Mouse (Mus musculus) megakaryocyte, embryonic 14.5 days (primary cell): ENCODE results near the gene Dock11. TPM values are rescaled to one million over a fixed set of nuclear protein-coding genes. Genes with fewer than 3 reads are reported as not detected.

Experiments
- H3K27me3 ChIP-seq: replicated peaks from 2 replicates; pipeline ENCODE3; 2012; ENCODE audit warnings: inconsistent platforms
- H3K36me3 ChIP-seq: replicated peaks from 2 replicates; pipeline ENCODE3; 2012; ENCODE audit warnings: low read length, inconsistent platforms, mixed read lengths
- H3K4me1 ChIP-seq: 2 replicates; pipeline ENCODE4 v1.6.1; 2012; ENCODE audit warnings: inconsistent platforms
- H3K4me3 ChIP-seq: replicated peaks from 2 replicates; pipeline ENCODE3; 2012; ENCODE audit warnings: moderate library complexity, mild to moderate bottlenecking, inconsistent platforms
- H3K9me3 ChIP-seq: 2 replicates; pipeline ENCODE4 v1.6.1; 2012; ENCODE audit warnings: inconsistent platforms
- FLI1 ChIP-seq: IDR thresholded peaks from 2 replicates; pipeline ENCODE4 v1.6.1; 2012; ENCODE audit warnings: low read length, inconsistent platforms, mixed read lengths
- GATA1 ChIP-seq: IDR thresholded peaks from 3 replicates; pipeline ENCODE4 v1.6.1; 2012; ENCODE audit warnings: mixed read lengths, low read length, inconsistent platforms, borderline replicate concordance
- polyA plus RNA-seq: library from polyadenylated mRNA; stranded (reverse); fragments of >175 nt; gene quantifications from 2 replicates; pipeline ENCODE4 v1.2.3, GENCODE M21; 2012; ENCODE audit warnings: low replicate concordance; ENCODE audit not compliant: insufficient read depth

Gene Dock11
- polyA plus RNA-seq, 1 experiment: 0.46 TPM

- H3K4me3 ChIP-seq: no peak overlapping the region
- H3K36me3 ChIP-seq: peaks cover 3% of the 10 kb centered on the region
- H3K4me1 ChIP-seq: peaks cover 9% of the 10 kb centered on the region; the same call in 1 of the 2 replicates
- no peak for TF ChIP-seq GATA1
- TF ChIP-seq FLI1: no peak
- no peaks in the 10 kb centered on the region for H3K9me3 ChIP-seq
- no peaks in the 10 kb centered on the region for H3K27me3 ChIP-seq
Measured at GRCm38 (mm10) chrX:35946394-35946793, 57.8 kb downstream of the Dock11 start.

GRCm38 (mm10) chrX:35950135-35950534 is 61.5 kb downstream of the Dock11 start:
- H3K4me1 ChIP-seq: peaks cover 13% of the 10 kb centered on the region; the same call in 1 of the 2 replicates
- peaks cover 3% of the 10 kb centered on the region for H3K36me3 ChIP-seq
- TF ChIP-seq GATA1 (no peak), FLI1 (no peak)
- H3K9me3 ChIP-seq: no peaks in the 10 kb centered on the region
- no peak overlapping the region for H3K4me3 ChIP-seq
- no peaks in the 10 kb centered on the region for H3K27me3 ChIP-seq

GRCm38 (mm10) chrX:35951945-35952344 is 63.3 kb downstream of the Dock11 start:
- no peak overlapping the region for H3K4me3 ChIP-seq
- TF ChIP-seq GATA1 (no peak), FLI1 (no peak)
- H3K9me3 ChIP-seq: no peaks in the 10 kb centered on the region
- peaks cover 13% of the 10 kb centered on the region; the same call in 1 of the 2 replicates for H3K4me1 ChIP-seq
- H3K36me3 ChIP-seq: peaks cover 5% of the 10 kb centered on the region
- no peaks in the 10 kb centered on the region for H3K27me3 ChIP-seq

- Histone ChIP-seq H3K27me3 (no peaks in the 10 kb centered on the region), H3K9me3 (no peaks in the 10 kb centered on the region), H3K4me3 (no peak overlapping the region), H3K4me1 (peaks cover 17% of the 10 kb centered on the region; the same call in 1 of the 2 replicates), H3K36me3 (peaks cover 5% of the 10 kb centered on the region)
- TF ChIP-seq GATA1 (no peak), FLI1 (no peak)
Measured at GRCm38 (mm10) chrX:35952521-35953095, 64.0 kb downstream of the Dock11 start.

GRCm38 (mm10) chrX:35956236-35956635 is 67.6 kb downstream of the Dock11 start:
- Histone ChIP-seq H3K27me3 (no peaks in the 10 kb centered on the region), H3K9me3 (no peaks in the 10 kb centered on the region), H3K4me1 (peaks cover 11% of the 10 kb centered on the region; the same call in 1 of the 2 replicates), H3K36me3 (peaks cover 5% of the 10 kb centered on the region), H3K4me3 (no peak overlapping the region)
- TF ChIP-seq FLI1 (no peak), GATA1 (no peak)

- no peaks in the 10 kb centered on the region for H3K27me3 ChIP-seq
- TF ChIP-seq GATA1: no peak
- TF ChIP-seq FLI1: no peak
- no peaks in the 10 kb centered on the region for H3K9me3 ChIP-seq
- no peaks in the 10 kb centered on the region; the same call in 1 of the 2 replicates for H3K4me1 ChIP-seq
- no peaks in the 10 kb centered on the region for H3K36me3 ChIP-seq
- no peak overlapping the region for H3K4me3 ChIP-seq
Measured at GRCm38 (mm10) chrX:35963087-35963486, 74.5 kb downstream of the Dock11 start.

GRCm38 (mm10) chrX:35969276-35969675 is 80.6 kb downstream of the Dock11 start:
- TF ChIP-seq FLI1 (no peak), GATA1 (no peak)
- Histone ChIP-seq H3K9me3 (no peaks in the 10 kb centered on the region), H3K36me3 (peaks cover 8% of the 10 kb centered on the region), H3K27me3 (no peaks in the 10 kb centered on the region), H3K4me1 (no peaks in the 10 kb centered on the region; the same call in 1 of the 2 replicates), H3K4me3 (no peak overlapping the region)

- no peak overlapping the region for H3K4me3 ChIP-seq
- no peaks in the 10 kb centered on the region for H3K9me3 ChIP-seq
- H3K4me1 ChIP-seq: peaks cover 7% of the 10 kb centered on the region; the same call in 1 of the 2 replicates
- H3K36me3 ChIP-seq: peaks cover 16% of the 10 kb centered on the region
- TF ChIP-seq FLI1 (no peak), GATA1 (no peak)
- H3K27me3 ChIP-seq: peaks cover 2% of the 10 kb centered on the region
Measured at GRCm38 (mm10) chrX:35976657-35977056, 88.0 kb downstream of the Dock11 start.

GRCm38 (mm10) chrX:35987981-35988380 is 99.3 kb downstream of the Dock11 start:
- no peaks in the 10 kb centered on the region for H3K9me3 ChIP-seq
- H3K4me3 ChIP-seq: no peak overlapping the region
- TF ChIP-seq FLI1 (no peak), GATA1 (no peak)
- no peaks in the 10 kb centered on the region for H3K27me3 ChIP-seq
- H3K4me1 ChIP-seq: peaks cover 6% of the 10 kb centered on the region; the same call in 1 of the 2 replicates
- H3K36me3 ChIP-seq: peaks cover 7% of the 10 kb centered on the region

GRCm38 (mm10) chrX:35990508-35991095 is 102.0 kb downstream of the Dock11 start:
- H3K4me3 ChIP-seq: no peak overlapping the region
- no peaks in the 10 kb centered on the region for H3K27me3 ChIP-seq
- no peaks in the 10 kb centered on the region for H3K9me3 ChIP-seq
- TF ChIP-seq FLI1: no peak
- TF ChIP-seq GATA1: no peak
- peaks cover 6% of the 10 kb centered on the region; the same call in 1 of the 2 replicates for H3K4me1 ChIP-seq
- peaks cover 21% of the 10 kb centered on the region for H3K36me3 ChIP-seq

- TF ChIP-seq GATA1 (no peak), FLI1 (no peak)
- H3K4me3 ChIP-seq: no peak overlapping the region
Measured at GRCm38 (mm10) chrX:35994226-35994625, 105.6 kb downstream of the Dock11 start.

More at GRCm38 (mm10) chrX:35994226-35994625, 105.6 kb downstream of the Dock11 start:
- H3K36me3 ChIP-seq: peaks cover 24% of the 10 kb centered on the region
- no peaks in the 10 kb centered on the region for H3K9me3 ChIP-seq
- H3K27me3 ChIP-seq: no peaks in the 10 kb centered on the region
- H3K4me1 ChIP-seq: peaks cover 2% of the 10 kb centered on the region; the same call in 1 of the 2 replicates
